Mouse (Mus musculus): ENCODE data around the gene Htatip2. TPM values are rescaled to one million over a fixed set of nuclear protein-coding genes. Genes with fewer than 3 reads are reported as not detected.

Htatip2 gene
- 50.0 TPM for polyA plus RNA-seq (2017; shearing (Covaris generic))

GRCm38 (mm10) chr7:49758934-49759571 is at the start of gene Htatip2:
TSS of gene Htatip2 (plus strand) at chr7:49759115.

GRCm38 (mm10) chr7:49778114-49778901 is 19.4 kb downstream of the Htatip2 start, which contains the start of gene Prmt3:
TSS of gene Prmt3 (plus strand) at chr7:49778346.

Other genes starting within 250 kb of the Htatip2 start
- gene Dbx1, start 122.3 kb upstream of the Htatip2 start, polyA plus RNA-seq (2017; shearing (Covaris generic)), result not detected
- gene Prmt3, start 19.2 kb downstream of the Htatip2 start, polyA plus RNA-seq (2017; shearing (Covaris generic)), result 14.4 TPM
- gene Slc6a5, start 151.0 kb downstream of the Htatip2 start, polyA plus RNA-seq (2017; shearing (Covaris generic)), result not detected
- not detected for gene Nell1, start 215.7 kb downstream of the Htatip2 start, polyA plus RNA-seq (2017; shearing (Covaris generic))

Data from activated CD4-positive, CD25-positive, alpha-beta regulatory T cell, adult 9 weeks (primary cell).